Mouse (Mus musculus) ovary, postnatal 10 days (tissue): ENCODE data around the gene Ccdc136.

ENCODE experiments used
- DNase-seq: peaks from one replicate; pipeline ENCODE4 v3.0.0; 2022; ENCODE audit warnings: low spot score

The Ccdc136 gene

DNA sequence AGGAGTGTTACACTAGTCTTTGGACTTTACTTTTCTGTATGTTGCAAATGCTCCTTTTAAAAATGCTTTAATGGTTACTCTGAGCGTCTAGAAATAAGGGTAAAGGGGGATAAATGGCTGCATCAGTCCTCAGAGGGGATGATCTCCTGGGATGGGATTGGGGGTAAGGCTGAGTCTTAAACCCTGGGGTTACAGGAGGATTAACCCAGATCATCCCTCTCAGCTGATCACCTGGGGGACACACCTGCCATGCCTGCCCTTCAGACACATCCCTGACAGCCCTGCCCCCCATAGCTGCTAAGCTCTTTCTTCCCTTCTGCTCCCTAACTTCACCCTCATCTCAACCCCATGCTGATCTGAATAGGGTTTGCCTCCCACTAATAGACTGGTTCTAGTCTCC, 1.8 kb upstream of the Ccdc136 start:
- no peak for DNase-seq

DNA sequence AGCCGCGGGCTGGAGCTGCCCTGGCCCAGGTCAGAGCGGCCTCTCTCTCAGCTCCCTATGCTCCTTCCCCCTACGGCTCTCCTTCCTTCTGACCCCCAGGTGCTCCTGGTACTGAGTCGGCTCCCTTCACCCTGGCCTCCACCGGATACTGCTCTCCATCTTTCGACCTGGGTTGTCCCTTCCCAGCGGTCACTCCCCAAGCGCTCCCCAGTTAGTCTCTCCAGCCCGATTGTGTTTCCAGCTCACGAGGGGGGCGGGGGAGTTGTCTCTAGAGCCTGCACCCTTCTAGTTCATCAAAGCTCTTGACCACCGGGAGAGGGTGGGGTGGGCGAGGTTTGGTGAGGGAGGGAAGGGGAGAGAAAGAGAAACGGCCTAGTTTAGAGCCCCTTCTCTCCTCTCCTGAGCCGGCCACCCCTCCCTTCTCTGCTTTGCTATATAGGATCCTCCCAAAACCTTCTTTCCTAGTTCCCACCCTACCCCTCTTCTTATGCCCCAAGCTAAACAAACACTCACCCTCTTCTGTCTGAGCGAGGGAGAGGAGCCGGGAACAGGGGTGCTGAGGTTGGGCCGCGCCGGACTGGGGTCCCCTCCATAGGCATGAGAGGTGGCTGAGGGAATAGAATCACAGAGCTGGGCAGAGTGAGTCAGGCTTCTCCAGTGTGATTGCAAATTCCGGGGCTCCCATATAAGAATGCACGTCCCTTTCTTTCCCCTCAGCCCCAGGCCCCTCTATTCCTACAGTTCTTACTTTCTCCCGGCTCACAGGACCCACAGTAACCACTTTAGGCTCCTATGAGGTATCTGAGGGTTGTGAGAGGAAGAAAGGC, 818 bp downstream of the Ccdc136 start:
- no peak for DNase-seq

DNA sequence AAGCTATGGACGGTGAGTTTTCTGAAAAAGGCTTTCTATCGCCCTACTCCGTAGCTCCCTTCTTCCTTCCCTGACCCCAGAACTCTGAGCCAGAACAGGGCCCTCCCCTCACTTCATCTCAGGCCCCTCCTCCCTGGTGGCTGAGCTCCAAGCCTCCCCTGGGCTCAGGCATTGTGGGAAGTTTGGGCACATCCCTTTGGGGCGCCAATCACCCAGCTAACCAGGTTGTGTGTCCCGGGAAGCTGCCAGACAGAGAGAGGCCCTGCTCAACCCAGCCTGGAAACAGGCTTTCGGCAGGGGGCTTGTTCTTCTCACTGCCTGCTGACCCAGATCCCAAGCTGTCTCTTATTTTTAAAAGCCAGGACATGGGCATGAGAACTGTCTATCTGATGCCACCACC, 1.5 kb downstream of the Ccdc136 start:
- no peak for DNase-seq

DNA sequence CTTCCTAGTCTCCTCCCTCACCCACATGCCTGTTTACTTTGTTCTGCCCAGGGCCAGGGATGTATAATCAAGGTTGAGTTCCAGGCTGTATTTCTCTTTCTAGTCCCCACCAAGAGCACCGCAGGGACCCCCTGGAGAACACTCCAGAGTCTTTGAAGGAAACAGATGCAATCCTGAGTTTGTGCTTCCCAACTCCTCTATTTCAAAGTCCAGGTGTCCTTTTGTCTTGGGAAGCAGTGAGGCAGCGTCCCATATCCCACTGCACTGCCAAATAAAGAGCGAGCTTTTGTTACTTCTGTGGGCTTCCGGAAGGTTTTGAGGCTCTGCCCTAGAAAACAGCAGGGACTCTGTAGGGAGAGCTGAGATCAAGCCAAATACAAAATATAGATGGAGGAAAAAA, 3.7 kb downstream of the Ccdc136 start:
- DNase-seq = no peak

DNA sequence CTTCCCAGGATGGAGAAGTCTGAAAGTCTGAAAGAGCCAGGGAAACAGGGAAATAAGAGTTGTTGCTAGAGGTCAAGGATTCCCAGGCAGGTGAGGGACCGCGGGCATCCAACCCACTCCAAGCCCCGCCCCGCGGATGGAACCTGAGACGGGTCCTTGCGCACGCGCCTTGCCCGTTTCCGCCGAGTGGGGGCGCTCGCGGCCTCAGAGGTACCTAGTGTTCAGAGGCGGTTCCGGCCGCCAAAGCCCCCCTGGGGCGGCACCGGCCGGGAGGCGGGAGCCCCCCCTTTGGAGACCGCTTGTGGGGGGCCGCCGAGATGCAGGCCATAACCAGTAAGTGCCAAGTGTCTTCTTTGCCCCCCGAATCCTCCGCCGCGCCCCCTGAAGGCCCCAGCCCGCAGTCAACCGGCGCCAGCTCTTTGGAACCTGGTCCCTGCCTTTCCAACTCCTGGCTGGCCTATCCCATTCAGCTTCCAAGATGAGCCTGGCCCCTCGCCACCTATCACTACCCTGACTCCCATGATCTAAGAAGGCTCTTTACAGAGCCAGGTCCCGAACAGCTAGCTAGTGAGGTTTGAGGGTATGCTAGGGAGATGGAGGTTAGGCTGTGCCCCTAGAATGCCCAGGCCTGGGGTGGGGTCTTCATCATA, 6.7 kb downstream of the Ccdc136 start:
- no peak for DNase-seq

DNA sequence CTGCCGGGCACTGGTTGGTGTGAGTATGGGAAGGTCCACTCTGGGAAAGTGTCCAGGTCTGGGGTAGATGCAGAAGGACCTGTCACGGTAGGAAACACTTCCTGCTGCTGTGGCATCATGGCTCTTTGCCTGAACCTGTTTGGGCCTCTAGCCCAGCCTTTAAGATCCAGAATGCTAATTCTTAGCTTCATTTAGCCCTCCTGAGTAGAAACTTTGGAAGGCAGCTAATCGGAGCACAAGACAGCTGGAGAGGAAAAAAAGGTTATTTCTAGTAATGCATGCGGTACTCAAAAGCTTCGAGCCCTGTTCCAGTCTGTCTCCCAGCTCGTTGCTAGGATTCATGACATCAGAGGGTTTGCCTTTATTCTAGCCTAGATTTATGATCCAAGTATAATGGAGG, 10.3 kb downstream of the Ccdc136 start:
- DNase-seq = no peak

DNA sequence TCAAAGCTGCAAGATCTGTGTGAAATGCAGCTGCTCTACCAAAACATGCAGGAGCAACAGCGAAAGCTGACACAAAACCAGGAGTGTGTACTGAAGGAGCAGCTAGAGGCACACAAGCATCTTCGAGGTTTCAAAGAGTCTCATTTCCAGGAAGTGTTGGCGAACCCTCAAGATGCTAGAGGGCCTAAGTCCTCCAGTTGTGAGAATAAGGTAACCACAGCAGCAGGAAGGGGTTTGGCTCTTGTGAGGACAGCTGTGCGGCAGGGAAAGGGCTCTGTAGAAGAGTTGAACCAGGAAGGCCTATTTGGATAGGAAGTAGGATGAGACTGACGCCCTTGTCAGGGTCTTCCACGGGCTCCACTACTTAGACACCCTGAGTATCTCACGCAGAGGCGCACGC, 19.3 kb downstream of the Ccdc136 start:
- no peak for DNase-seq

DNA sequence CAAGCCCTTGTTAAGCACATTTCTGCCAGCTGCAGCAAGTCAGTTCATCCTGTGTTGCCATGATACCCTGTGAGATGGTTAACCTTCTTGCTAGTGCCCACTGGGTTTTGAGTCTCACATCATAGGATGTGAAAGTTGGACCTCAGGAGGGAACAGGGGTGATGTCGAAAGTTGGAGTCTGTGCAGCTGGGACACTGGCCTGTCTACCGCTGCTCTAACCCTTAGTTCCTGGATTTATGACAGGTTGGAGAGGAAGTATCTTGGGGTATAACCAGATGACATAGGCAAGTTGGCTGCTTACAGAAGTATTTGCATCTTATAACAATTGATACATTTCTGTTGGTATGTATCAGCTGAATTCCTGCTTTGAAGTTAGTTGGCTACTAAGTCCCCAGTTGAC, 24.5 kb downstream of the Ccdc136 start:
- no peak for DNase-seq

DNA sequence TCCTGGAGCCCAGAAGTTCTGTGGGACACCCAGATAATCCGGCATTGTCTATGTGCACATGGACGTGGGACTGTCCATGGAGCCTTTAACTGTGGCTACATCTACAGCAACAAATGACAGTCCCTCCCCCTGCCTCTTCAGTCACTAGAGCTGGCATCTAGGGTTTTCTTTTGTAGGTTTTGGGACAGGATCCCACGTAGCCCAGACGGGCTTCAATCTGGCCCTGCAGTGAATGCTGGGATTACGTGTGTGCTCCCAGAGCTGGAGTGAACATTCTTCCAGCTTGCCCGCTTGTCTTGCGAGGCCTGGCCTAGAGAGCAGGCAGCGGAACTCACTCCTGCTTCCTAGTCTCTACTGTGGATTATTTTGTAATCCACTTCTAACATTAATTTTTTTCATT, 29.0 kb downstream of the Ccdc136 start:
- no peak for DNase-seq

DNA sequence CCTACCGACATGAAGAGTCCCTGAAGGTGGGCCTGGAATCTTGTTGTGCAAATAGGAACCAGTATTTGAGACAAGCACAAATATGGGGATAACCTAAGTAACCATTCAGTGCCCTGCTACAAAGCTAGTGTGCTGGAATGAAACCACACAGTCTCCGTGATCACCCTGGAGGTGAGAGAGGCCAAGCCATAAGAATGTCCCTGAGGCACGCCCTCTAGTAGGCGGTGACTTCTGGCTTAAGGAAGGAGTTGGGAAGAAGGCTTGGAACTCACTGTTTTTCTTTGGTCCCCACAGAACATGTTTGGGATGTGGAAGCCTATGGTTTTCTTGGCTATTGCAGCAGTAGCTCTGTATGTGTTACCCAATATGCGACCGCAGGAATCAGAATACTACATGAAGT, 30.2 kb downstream of the Ccdc136 start:
- DNase-seq = no peak

DNA sequence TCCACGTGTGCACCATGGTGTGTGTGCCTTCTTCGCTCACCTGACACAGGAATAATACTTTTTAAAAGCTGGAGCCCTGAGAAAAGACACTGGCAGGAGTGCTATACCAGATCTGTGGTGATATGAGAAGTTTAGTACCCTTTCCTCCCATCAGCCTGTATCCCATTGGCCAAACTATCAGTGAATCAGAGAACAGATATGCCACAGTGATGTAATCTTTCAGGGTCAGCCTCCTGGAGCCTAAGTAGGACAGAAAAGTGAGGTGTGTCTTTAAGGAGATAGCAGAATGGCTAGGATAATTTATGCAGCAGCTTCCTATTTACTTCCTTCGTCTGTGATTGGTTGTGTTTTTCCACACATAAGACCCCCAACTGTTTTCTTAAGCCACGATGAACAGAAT, 32.1 kb downstream of the Ccdc136 start:
- DNase-seq = no peak

DNA sequence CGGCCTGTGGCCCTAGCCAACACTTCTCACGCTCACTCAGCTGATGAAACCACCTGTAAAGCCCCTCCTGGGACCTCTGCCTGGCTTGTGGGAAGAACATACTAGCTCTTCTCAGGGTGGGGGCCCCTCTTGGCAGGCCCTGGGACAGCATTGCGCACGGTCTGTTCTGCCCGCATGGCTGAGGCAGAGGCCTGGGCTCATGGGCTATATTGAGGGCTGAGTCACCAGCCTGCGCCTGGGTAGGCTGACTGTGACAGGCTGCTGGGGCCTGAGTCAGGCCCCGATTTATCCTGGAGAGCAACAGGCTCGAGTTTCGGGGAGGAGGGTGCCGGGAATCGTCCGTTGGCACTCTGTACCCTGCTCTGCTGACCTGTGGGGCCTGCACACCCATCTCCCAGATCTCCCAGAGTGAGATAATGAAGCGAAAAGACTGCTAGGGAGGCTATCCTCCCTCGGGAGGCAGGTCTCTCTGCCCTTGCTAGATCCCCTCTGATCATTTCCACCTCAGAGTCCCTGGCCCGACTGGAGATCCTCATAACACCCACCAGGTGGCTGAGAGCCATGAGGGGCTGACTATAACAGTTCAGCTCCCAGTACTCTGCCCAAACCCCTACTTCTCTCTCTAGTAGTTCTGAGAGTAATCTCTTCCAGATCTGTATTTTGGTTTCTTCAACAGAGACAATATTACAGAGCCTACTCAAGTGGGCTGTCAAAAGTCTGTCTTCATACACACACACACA, 34.7 kb downstream of the Ccdc136 start:
- DNase-seq = no peak

DNA sequence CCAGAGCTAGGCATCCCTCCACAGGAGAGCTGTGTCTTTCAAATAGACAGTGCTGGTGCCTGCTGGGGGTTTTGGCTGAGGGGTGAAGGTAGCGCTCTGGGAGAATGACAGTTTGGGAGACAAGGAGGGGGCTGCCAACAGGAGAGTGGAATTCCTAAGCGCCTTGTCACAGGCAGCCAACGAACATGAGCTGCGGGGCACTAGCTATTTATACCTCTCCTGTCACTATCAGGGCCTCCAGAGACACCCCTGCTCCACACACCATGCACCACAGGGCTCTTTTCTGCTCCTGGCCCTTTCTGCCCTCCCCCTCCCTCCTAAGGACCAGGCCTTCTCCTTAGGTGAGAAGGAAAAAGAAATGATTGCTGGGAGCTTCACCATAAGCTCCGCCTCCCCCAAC, 35.4 kb downstream of the Ccdc136 start:
- no peak for DNase-seq

DNA sequence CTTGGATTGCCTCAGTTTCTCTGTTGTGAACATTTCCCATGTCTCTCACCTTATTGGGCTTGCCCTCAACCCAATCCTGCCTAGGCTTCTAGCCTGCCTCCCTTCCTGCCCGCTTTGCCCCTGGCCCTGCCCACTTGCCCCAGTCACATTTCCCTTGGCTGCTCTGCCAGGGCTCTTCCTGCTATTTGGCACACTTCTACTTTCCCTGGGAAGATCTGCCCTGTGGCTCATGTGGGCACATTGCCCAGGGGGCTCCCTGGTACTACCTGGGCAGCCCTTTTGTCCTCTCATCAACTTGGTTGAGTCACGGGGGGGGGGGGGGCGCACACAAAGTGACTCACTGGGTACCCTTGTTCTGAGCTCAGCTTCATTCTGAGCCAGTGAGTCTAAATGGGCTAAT, 36.0 kb downstream of the Ccdc136 start:
- no peak for DNase-seq

DNA sequence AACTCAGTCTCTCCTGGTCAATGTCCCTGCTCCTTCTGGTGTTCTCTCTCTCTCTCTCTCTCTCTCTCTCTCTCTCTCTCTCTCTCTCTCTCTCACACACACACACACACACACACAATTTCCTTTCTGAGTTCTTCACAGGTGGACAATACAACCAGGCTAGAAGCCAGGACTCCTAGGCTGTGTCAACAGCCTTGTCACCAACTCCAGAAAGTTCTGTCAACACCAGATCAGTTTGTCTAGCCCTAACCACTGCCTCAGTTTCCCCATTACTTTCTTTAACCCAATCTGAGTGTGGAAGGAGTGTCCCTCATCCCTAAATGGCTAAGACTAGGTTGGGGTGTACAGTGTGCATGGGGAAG, 36.5 kb downstream of the Ccdc136 start:
- DNase-seq = no peak

DNA sequence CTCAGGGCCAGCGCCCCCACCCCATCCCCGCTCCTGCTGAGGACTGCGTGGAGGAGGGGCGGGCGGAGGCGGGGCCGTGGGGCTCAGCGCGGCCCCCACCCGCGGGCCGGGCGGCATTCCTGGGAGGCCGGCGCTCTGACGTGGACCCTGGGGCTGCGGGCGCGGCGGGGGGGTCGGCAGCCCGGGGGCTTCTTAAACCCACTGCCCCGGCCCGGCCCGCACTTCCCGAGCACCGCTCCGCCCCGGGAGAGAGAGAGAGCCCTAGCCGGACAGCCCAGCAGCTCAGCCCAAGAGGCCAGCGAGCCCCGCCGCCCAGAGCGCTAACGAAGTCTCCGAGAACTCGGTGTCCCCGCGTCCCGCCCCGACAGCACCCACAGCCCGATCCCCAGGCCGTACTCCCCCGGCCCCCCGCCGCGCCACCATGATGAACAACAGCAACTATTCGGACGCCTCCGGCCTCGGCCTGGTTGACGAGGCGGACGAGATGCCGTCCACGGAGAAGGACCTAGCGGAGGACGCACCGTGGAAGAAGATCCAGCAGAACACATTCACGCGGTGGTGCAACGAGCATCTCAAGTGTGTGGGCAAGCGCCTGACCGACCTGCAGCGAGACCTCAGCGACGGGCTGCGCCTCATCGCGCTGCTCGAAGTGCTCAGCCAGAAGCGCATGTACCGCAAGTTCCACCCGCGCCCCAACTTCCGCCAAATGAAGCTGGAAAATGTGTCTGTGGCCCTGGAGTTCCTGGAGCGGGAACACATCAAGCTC, 37.1 kb downstream of the Ccdc136 start, which contains the start of gene Flnc:
Gene Flnc, plus strand, starts transcription at position 219 of the 766 bp plus-strand sequence.
- DNase-seq = peak; percentile 49

DNA sequence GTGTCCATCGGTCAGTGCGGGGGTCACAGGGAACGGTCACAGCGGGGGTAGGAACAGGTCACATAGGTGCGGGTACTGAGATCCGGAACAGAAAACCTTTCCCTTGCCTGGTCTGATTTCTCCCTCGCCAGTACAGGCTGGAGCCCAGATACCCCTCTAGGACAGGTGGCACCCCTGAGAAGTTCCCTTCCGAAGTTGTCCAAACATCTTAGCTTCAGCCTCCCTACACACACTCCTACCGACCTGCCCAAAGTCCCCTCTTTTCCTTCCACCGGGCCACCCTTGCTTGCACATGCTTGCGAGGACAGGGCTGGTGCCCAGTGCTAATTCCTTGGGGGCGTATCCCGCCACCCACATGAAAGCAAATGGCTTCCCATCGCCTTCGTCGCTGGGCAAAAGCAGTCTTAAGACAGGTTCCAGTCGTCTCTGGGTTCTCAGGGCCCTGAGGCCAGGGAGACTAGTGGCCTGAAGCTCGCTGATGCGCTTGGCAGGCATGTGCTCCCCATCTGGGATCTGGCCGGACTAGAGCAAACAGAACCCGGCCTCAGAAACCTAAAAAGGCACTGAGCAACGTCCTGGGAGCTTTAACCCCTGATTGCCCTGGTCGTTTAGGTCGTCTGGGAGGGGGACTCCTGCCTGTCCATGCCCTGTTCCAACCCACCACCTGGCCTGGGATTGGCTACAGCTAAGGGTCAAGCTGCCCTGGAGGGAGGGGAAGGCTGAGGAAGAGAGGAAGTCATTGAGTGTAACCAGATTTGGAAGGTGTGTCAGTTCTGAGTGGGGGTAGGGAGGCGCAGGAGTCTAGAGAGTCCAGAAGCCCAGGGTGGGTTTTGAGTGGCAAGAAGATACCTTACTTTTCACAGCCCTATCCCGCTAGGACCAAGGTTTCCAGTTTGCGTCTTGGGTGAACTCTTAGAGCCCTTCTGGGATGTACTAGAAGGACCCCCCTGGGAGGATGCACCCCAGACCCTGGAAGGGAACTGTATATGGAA, 38.0 kb downstream of the Ccdc136 start:
- DNase-seq = peak; percentile 36

DNA sequence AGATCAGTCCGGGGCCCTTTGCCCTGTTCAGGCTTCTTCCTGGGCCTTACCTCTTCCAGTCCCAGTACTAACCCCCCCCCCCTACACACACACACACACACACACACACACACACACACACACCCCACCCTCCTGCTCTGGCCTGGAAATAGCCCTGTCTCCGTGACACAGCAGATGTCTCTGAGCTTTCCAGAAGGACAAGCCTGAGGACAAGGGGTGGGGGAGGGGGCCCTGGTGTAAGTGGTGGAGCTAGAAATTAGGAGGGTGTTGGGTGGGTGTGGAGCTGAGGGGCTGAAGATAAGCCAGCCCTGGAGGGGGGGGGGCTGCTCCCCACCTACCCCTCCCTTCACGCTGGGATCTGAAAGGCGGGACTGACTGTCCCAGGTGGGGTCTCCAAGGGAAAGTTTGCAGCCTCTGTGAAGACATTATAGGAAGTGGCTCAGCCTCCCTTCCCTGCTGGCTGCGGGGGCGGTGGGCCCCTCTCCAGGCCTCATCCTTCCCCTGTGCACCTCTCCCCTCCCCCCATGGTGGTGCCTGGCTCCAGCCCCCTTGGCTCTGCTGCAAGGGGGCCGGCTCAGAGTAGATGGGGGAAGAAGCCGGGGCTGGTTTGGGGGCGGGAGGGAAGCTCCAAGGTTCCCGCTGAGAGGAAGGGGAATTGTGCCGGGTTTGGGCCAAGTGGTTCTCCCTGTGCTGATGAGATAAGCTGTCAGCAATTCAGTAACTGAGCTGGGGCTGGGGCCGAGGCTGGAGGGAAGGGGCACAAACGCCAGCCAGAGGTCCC, 39.0 kb downstream of the Ccdc136 start:
- peak; percentile 39 for DNase-seq

DNA sequence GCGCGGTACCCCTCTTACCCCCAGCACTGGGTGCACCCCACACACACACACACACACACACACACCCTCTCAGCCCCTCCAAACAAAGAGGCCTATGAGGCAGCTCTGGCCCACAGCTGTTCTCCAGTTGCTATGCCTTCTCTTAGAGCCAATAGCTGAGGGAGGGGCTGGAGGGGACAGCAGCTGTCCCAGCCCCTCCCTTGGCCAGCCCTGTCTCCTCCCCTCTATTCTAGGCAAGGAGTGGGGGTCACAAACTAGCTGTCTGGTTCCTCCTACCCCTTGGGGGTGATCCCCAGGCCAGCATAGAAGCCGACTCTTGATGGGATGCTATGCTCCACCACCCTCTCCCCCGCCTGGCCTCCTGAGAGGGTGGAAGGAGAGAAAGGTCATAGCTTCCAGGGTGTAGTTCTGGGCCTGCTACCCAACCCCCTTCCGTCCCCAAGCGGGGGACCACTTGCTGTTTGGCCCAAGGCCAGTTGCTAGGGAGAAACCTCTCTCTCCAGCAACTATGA, 39.9 kb downstream of the Ccdc136 start:
- DNase-seq = peak; percentile 32

DNA sequence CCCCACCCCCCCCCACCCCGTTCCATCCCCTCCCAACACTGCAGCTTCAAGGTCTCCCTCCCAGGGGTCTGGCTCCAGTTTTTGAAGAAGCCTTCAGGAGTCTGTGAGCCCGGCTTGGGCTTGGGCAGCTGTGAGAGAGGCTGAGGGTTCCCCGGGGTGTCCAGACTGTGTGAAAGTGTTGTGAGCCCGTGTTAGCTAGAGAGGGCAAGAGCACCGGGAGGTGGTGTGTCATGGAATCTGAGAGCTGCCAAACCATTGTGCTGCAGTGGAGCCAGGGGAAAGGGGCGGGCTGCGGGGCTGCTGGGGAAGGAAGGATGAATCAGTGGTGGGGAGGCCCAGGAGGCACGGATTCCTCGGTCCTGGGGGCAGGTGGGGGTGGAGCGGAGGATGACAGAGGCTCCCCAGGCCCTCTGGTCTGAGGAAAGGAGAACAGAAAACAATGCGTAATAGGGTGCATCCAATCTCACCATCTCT, 40.4 kb downstream of the Ccdc136 start:
- DNase-seq = peak; percentile 38
